Mouse (Mus musculus) neutrophil, adult 5-6 weeks (primary cell): ENCODE results near the gene Tomm40l. TPM values are rescaled to one million over a fixed set of nuclear protein-coding genes. Genes with fewer than 3 reads are reported as not detected.
A peak's percentile ranks its signal among the peaks of the same experiment; 100 is the strongest.

Source experiments
- ATAC-seq: fragments of 151-379, 151-347 bp; 2 replicates; pipeline ENCODE4 v1.8.0; 2017; ENCODE audit warnings: mild to moderate bottlenecking, moderate TSS enrichment; ENCODE audit not compliant: insufficient number of reproducible peaks, poor library complexity, low FRiP score, severe bottlenecking; ENCODE audit errors: extremely low read depth
- total RNA-seq: library from RNA; stranded (forward); fragments of 200-1000 nt; gene quantifications from 2 replicates; pipeline ENCODE4 v1.2.3, GENCODE M21; 2017

Gene Tomm40l
- total RNA-seq, 1 experiment from 2014 or later = 6.6 TPM

DNA sequence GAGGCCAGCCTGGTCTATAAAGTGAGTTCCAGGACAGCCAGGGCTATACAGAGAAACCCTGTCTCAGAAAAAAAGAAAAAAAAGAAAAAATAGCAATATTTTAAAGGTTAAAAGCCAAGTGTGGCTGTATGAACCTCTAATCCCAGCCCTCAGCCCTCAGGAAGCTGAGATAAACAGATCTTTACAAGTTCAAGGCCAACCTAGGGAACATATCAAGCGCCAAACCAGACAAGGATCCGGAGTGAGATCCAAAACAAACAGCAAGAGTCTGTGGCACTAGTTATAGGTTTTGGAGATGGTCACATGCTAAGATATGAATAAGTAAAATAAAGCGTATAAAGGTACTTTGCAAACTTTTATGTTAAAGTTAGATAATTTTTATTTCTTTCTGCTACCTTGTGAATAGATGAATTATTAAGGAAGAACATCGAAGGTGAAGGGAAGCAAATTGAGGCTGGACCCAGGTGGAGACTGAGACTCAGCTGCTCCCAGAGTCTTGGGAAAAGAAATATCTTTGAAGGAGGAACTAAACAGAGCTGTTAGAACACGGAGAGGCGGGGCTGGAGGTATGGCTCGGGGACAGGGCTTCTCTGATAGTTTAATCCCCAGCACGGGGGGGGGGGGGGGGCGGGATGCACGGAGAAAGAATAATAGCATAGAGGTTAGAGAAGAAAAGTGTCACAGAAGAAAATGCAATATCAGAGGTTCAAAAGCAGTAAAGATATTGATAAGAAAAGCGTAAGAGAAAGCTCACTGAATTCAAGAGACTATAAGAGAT, 18.7 kb downstream of the Tomm40l start:
- no peak for ATAC-seq

DNA sequence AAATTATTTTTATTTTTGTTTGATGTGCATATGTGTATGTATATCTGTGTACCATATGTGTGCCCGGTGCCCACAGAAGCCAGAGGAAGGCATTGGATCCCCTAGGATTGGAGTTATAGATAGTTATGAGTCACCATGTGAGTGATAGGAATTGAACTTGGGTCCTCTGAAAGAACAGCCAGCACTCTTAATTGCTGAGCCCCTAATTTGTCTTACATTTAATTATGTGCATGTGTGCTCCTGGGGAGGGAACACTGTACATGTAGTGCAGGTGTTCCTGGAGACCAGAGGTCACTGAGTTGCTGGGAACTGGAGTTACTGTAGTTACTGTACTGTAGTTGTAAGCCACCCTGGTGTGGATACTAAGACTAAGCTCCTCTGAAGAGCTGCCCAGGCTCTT, 21.5 kb downstream of the Tomm40l start:
- ATAC-seq = no peak

DNA sequence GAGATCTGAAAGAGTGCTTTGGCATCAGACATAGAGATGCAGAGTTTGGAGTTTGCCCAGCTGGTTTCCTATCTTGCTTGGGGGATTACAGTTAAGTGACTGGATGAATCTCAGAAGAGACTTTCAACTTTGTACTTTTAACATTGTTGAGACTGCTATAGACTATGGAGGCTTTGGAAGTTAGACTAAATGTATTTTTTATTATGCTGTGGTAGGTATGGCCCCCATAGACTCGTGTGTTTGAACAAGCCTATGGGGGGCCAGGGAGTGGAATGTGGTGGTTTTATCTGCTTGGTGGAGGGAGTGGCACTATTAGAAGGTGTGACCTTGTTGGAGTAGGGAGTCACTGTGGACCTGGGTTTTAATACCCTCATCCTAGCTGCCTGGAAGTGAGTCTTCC, 22.8 kb downstream of the Tomm40l start:
- no peak for ATAC-seq

DNA sequence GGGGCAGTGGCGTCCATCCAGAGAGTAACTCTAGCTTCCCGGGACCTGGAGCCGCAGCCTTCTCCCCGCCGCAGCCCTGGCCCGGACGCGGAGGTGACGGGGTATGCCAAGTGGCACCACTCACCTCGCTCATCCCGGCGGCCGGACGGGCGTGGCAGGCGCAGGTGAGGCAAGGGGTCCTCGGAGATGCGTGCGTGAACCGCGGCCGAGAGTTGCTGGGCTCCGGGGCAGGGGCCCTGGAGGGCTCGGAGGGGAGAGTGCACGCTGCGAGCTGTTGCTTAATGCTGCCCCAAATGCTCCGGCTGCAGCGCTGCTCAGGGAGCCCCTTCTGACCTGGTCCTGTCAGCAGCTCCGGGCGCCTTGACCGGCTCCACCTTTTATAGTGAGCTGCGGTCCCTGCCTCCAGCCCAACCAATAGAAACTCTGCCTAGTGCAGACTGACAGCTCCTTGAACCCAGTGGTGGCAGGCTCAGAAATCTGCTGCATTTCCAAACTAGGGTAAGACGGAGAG, 26.4 kb downstream of the Tomm40l start, which contains the start of gene Pcp4l1:
Pcp4l1 (minus strand) TSS at position 382 of the 511 bp plus-strand sequence.
- ATAC-seq = no peak

DNA sequence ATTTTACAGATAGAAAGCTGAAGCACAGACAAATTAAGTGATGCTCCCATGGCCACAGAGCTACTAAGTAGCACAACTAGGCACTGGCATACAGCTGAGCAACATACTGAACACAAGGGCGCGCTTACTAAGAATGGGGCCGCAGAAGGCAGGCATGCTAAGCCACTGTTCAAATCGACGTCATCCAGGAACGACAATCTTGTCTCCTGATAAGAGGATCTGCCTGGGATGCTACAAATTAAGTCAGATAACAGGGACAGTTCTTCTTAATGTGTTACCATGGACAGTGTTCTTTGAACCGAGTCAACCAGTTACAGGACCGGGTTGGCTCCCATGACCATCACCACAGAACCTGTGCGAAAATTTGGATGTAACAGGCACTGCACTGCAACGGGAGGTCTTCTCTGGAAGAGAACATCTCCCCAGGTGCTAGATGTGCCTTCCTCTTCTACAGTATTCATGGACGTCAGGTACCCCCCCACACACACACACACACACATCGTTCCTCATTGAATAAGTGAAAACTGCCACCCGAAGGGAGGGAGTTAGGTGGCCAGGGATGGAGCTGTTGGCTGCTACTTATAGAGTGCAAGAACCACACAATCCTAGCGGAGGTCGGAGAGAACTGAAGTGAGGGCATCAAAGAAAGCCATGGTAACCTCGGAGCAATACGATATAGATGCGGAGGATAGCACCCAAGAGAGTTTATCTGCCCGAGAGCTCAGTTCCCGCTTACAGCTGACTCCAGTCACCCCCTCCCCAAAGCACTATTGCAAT, 27.1 kb downstream of the Tomm40l start:
- ATAC-seq = 0 out of 2 replicates have a peak, but pooled peaks have one; percentile 1

DNA sequence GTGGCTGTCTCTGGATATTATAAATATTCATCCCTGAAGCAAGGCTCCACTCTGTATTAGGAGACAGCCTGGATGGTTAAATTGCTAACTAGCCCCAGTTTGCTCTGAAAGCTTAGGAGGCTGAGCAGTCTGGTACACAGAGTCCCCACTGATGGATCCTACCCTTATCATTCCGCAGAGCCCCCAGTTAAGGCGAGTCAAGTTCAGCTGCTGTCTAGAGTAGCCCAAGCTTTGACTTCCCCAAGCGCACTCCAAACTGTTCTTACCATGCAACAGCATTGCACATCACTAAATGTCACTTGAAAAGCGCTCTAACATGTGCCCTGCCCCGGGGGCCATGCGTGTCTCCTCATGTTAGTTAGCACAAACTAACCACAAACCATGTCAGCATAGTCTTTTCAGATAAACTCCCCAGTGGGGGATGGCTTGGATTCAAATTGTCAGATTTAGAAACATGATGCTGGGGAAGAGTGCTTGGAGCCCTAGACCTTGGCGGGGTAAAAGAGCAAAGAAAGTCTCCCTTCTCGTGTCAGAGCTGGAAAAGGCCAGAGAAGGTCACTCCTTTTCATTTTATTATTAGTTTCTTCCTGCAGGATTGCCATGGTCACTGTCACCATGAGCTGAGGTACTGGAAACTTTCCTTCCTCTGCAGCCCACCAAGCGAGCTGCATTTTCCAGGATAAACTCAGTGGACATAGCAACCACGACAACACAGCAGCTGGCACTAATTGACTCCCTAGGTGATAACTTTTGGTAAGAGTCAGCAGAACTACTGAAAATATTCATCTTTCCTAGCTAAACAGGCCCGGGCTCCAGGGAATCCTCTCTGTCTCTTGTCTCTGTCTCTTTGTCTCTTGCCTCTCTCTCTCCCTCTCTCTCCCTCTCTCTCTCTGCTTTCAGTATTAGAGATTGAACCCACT, 28.1 kb downstream of the Tomm40l start:
- no peak for ATAC-seq

DNA sequence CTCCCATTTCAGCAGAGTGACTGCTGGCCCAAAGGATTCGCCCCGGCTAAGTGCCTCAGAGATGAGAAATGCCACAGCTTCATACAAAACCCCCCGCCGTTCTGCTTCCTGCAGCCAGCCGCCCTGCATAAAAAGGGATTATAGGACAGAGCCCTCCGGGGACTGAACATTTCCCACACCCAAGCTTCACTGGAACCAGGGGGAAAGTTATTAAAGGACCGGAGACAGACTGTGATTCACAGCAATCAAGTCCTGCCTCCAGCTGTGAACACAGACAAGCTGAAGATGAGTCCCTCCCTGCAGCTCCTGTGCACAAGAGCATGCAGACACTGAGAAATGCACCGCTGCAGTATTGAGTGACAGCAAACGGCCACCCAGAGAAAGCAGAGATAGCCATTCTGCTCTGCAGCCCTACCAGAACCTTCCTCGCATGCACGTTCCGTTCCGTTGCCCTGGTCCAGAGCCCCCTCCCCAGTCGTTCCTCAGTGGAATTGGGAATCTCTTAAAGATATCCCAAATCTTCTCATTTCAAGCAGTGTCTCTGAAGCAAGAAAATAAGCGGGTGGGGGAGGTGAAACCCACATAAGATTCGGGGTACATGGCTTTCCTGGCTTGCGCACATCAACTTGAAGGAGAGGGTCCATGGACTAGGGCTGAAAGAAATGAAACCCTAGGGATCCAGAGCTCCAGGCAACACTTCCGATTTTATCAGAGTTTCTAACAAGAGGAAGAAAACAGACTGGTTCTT, 29.0 kb downstream of the Tomm40l start:
- ATAC-seq = no peak

DNA sequence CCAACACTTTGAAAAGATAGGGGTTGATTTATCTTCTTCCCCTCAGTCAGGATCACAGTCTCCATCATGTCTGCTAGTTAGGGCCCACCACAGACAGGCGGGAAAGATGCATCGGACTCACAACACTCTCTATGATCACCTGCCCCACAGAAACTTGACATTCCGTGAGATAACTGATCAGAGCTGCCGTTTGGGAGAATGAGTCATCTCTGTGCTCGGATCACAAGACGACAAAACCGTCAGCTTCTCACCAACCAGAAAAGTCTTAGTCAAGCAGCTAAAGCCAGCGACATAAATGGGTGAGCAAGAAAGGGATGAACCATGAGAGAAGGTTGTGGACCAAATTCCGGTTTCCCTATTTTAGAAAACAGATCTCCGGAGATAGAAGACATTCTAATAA, 30.0 kb downstream of the Tomm40l start:
- no peak for ATAC-seq

DNA sequence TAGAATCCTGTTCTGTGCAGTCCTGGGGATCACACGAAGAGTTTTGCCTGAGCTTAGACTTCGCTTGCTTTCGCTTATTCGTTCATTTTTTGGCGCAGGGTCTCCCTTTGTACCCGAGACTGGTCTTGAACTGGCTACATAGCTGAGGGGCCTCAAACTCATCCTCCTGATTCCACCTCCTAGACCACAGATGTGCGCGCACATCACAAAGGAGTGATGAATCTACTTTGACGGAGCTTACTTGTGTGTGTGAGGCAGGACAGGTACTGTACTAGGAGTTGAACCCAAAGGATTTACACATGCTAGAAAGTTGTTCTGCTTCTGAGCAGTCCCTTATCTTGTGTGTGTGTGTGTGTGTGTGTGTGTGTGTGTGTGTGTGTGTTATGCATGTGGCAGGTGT, 31.5 kb downstream of the Tomm40l start:
- no peak for ATAC-seq

DNA sequence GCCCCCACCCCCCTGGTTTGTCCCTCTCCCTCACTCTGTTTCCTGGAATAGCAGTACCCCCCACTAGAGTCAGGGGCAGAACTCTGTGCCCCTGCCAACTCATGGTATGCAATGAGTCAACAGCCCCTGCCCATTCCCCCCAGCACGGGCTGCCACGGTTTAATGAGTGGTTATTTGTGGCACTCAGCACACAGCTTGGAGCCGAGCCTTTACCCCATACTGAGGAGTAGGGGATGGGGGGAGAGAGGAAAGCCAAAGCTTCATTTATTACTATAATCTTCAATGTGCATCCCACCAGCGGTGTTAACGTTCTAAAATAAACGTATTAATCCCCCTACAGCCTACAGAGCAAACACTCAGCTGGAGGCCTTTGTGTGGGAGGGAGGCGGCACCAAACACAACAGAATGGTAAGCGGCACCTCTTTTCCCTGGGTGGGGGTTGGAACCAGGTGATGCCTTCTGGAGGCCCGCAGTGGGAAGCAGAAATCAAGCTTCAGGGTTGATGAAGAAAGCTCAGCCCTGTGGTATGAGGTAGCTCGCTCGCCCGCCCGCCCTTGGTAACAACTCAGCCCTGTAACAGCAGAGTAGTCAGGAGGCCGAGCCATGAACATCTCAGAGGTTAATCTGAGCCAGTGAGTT, 32.7 kb downstream of the Tomm40l start:
- ATAC-seq = no peak

DNA sequence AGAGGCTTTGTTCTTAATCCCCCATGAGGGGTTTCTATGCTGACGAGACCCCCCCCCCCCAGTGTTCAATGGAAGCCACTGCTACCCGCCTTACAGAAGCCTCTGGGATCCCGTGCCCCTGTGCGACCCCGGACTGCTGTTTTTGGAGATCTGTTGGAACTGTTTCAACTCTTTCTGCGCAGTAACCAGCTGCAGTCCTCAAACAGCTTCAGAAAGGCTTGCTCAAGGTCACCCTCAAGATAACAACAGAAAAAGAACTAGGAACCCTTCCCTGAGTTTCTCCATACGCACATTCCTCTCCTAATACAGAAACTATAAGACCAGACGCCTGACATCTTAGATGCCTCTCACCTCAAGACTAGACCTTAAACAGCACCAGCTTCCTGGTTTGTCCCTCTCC, 33.3 kb downstream of the Tomm40l start:
- no peak for ATAC-seq

DNA sequence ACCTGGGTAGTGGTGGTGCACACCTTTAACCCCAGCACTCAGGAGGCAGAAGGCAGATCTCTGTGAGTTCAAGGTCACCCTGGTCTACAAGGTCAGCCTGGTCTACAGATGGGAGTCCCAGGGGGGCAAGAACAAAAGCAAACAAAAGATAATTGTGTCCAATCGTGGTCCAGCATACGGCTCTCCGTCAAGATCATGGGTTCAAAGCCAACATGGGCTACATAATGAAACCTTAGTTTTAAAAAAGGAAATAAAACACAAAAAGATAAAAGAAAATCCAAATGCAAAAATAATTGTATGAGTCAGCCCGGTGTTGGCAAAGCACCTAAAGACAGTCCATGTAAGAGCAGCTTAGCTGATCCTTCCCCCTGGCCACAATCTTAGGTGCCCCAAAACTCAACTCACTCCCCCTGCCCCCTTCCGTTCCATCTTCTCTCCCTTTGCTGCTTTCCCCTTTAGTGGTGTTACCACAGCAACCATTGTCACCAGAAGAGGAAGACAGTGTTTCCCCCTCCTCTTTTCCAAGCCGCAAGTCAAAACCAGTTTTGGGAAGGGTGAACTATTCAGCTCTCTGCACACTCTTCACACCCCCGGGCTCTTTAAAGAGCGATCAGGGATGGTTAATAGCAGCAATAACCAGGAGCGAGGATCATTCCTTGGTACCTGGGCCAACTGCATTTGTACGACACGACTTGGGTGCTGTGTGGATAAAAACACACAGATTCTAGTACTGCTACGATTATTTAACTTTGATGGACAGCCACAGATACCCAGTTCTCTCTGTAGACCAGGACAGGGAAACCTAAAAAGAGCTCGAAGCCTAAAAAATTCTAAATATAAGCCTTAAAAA, 34.2 kb downstream of the Tomm40l start:
- ATAC-seq = no peak

DNA sequence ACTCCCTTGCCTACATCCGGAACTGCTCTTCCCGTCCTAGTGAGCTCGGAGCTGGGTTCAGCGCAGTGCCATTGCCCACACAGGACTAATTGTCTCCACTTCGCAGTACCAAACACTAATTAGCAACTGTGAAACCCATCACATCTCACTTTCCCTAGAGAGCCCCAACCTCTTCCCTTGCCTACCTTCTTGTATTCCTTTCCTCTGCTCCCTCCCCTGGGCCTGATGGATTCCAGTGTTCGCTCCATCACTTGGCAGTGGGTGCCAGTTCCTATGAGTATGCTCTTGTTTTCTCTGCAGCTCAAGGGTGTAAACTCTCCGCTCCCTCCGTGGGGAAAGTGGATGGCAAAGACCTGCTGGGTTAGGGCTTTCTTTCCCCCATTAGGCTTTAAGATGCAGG, 36.7 kb downstream of the Tomm40l start:
- ATAC-seq = no peak

DNA sequence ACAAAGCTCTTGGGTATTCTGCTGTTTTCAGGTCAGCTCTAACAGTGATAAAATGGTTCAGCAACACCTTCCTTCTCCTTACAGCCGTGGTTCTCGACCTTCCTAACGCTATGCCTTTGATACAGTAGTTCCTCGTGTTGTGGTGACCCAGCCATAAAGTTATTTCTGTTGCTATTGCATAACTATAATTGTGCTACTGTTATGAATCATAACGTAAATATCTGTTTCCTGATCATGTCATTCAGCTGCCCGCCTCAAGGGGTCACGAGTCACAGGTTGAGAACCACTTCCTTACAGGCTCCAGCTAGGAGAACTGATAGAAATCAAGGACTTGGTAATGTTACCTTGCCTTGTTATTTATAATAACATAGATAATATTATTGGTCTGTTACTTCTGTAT, 38.0 kb downstream of the Tomm40l start:
- peak; percentile 71 for ATAC-seq

DNA sequence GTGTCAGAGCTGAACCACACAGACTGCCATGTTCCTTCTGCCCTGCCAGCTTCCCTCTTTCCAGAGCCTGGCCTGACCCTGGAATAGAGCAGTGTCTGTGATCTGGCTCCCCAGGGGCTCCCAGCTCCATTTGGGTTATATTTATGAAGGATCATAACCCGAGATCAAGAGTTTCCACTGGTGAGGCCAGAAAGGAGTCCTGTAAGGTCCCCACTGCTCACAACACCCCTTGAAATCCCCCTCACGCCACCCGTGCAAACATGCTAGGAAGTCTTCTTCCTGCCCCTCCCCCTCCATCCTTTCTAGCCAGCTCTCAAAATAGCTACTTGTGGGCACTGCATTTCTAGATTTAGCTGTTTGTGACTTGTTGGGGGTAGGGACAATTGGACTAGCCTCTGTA, 38.7 kb downstream of the Tomm40l start:
- no peak for ATAC-seq

DNA sequence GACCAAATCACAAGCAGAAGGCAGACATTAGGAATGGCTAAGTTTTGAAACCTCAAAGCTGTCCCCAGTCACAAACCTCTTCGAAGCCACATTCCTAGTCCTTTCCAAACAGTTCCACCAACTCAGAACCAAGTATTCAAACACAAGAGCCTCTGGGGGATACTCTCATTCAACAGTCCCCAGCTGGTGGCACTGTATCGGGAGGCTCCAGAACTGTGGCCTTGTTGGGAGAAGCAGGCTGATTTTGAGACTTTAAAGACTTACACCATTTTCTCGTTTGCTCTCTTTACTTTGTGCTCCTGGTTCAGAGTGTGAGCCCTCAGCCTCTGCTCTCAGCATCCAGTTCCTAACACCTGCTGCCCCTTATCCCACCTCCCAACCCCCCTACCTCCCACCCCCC, 39.3 kb downstream of the Tomm40l start:
- ATAC-seq = no peak

DNA sequence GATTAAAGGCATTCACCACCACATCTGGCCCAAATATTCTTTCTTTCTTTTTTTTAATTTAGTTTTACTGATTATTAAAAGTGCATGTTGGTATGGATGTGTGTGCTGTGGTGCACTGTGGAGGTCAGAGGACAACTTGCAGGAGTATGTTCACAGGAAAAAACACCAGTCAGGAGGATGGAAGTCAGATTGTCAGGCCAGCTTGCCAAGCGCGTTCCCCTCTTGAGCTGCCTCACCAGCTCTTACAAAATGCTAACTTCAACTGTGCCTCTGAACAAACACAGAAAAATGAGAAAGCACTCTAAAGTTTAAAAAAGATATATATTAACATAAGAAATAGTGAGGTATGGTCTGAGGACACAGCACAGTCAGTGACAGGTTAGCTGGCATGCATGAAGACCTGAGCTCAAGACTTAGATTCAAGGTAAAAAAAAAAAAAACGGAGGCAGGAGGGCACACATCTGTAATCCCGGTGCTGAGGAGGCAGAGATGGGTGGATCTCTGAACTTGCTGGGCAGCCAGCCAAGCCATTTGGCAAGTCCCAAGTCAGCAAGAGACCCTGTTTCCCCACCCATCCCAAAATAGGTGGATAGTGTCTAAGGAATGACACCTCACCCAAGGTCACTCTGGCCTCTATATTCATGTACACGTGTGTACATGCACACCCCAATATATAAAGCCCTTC, 42.7 kb downstream of the Tomm40l start:
- ATAC-seq = no peak
